Mouse (Mus musculus) mesoderm, embryonic 11.5 days (tissue): ENCODE measurements around the gene Abcg3.
"Not testable (repeated sequence)": the region's sequence is repeated elsewhere in the genome, so short reads cannot be mapped to it uniquely, and the experiment has no call there.

Source experiments
- DNase-seq: peaks from one replicate; pipeline ENCODE4 v3.0.0-alpha.2; 2012; ENCODE audit warnings: low read depth, low spot score

The Abcg3 gene

DNA sequence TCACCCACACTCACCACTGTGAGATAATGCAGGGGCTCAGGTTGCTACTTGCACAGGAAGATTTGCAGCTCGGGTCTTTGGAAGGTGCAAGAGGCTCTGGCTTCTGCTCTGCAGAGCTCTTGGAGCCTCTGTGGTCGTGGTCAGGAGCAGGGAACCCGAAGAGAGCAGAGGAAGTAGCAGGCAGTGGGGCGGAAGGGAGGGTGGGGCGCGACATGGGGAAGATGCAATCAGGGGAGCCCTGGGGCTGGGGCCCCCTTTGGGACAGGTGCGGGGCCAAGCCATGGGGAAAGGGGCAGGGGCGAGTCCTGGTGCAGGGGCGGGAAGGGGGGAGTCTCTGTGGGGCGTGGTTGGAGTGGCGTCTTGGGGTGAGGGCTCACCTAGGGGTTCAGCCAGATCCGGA is at the start of gene Abcg3:
Gene Abcg3 (minus strand): TSS at position 184 of the 400 bp plus-strand sequence.
- DNase-seq, result no peak

DNA sequence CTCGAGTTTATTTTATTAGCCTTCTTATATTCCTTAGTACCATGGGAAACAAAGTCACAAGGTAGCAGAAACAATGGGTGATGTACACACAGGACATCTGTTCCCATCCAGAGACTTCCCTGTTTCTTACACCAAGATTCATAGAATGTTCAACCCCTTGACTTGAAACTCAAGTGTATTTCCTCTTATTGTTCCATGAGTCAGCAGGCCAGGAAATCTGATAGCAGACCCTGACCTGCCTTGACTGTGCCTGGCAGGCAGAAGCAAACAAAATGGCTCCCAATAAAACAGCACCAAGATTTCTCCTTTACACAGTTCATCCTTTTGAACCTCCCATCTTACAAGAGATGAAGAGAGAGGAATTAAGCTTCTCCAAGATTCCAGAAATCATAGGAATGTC is 30.0 kb upstream of the Abcg3 start:
- no peak for DNase-seq

DNA sequence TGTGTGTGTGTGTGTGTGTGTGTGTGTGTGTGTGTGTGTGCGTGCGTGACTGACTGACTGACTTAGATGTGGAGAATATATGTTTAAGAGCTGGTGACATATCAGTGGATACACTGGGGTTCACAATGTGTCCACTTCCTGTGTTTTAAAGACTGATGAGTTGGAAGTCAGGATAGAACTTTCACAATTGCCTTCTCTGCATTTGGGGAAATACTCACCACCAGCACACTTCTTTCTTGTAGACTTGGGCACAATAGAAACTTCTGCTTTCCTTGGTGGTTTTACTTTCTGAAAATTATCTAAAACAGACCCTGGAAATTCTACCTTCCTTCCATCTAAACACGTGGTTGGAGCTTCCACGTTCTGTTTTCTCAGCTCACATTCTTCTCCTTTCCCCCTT is 29.1 kb upstream of the Abcg3 start:
- DNase-seq, result no peak

DNA sequence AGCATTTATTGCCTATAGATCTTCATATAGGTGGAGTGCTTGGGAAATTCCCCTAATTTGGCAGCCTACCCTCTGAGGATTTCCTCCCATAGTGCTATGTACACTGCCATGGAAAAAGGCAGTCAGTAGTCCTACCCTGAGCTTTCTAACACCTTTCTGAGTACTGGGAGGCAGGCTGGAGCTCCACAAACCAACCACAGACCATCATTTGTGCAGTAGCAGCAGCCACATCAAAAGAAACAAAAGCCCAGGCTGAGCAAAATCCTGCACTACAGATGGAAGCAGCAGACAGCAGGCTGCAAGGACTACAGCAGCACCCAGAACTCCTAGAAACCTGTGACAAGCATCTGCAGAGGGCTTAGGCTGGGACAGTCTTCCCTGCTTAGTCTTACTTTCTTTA is 27.9 kb upstream of the Abcg3 start:
- DNase-seq, result no peak

- no peak for DNase-seq
These were observed 6.9 kb upstream of the Abcg3 start for GRCm38 (mm10) chr5:104989411-104989810.

GRCm38 (mm10) chr5:104988000-104988399 is 5.5 kb upstream of the Abcg3 start:
- DNase-seq, result no peak

- peak; percentile 41 for DNase-seq
These were observed 4.2 kb upstream of the Abcg3 start for GRCm38 (mm10) chr5:104986706-104987105.

DNA sequence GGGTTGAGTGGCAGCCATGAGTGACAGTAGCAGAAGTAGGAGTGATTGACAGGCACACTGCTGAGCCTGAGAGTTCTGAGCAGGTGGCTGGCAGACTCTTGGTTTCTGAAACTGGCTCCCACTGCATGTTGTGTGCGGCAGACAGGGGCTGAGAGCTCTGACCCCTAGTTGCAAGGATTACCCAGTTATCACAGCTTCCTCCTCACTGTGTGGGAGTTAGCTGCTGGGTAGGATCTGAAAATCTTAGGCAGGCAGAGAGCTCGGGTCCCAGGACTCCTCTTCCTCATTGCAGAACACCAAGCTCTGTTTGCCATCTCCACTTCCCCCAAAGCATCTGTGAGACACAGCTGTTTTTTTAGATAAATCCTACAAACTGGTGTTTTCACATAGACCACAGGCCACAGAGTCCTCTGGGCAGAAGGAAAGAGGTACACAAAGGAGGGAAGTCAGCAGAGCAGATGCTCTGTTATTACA is 3.4 kb downstream of the Abcg3 start:
- DNase-seq, result no peak

DNA sequence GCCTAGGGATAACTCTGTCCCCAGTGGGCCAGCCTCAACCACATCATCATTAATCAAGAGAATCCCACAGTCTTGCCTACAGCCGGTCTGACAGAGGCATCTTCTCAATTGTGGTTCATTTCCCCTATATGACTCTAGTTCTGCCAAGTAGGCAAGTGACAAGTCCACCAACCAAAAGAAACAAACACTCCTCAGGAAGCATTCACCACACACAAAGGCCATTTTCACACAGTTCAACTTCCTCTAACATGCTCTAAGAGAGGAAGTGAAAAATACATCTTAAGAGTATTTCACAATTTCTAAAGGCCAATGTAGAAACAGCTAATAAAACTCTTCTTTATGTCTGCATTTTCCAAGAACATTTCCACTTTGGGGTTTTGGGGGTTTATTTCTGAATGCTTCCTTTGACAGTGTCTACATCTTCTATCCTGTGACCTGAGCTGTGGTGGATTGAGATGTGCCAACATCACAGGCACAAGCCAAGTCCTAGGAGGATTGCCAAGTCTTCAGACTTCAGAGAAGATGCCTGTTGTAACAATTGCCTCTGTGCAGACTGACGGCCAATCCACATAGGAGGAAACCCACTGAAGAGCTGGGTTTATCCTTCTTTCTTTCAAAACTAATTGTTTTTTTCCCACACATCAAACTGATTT is 24.3 kb downstream of the Abcg3 start:
- no peak for DNase-seq

DNA sequence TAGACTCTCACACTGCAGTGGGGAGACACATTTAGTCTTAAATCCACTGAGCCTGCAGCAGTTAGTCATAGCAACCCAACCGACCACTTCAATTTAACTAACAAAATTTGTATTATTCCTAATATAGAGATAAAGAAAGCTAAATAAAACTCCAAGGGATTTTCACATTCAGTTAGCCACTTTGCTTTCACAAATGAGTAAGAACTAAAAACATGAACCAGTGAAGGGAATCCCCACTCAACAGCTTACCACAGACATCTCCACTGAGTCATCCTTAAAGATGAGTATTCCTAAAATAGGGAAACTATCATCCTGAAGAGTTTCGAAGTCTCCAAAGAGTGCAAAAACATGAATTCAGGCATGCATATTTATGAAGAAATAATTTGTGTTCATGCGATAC is 27.3 kb downstream of the Abcg3 start:
- no peak for DNase-seq

- no peak for DNase-seq
These were observed 35.6 kb downstream of the Abcg3 start for GRCm38 (mm10) chr5:104946951-104947350.

- no peak for DNase-seq
These were observed 48.4 kb downstream of the Abcg3 start for GRCm38 (mm10) chr5:104934148-104934547.

- DNase-seq, result not testable (repeated sequence)
These were observed 76.0 kb downstream of the Abcg3 start for GRCm38 (mm10) chr5:104906556-104906955.
